Mouse (Mus musculus) G1E (cell line): ENCODE data around the gene Stn1.

Source experiments
- CTCF ChIP-seq: IDR thresholded peaks from 2 replicates; pipeline ENCODE4 v1.5.1; 2012; ENCODE audit warnings: low read depth, low read length, inconsistent platforms, mixed read lengths
- GATA1 ChIP-seq: IDR thresholded peaks from 2 replicates; pipeline ENCODE4 v1.6.1; 2012; ENCODE audit warnings: borderline replicate concordance, low read length, inconsistent platforms, mixed read lengths
- TAL1 ChIP-seq: conservative IDR thresholded peaks from 2 replicates; pipeline ENCODE4 v1.6.1; 2012; ENCODE audit warnings: low read depth, low read length, inconsistent platforms, mixed read lengths

DNA sequence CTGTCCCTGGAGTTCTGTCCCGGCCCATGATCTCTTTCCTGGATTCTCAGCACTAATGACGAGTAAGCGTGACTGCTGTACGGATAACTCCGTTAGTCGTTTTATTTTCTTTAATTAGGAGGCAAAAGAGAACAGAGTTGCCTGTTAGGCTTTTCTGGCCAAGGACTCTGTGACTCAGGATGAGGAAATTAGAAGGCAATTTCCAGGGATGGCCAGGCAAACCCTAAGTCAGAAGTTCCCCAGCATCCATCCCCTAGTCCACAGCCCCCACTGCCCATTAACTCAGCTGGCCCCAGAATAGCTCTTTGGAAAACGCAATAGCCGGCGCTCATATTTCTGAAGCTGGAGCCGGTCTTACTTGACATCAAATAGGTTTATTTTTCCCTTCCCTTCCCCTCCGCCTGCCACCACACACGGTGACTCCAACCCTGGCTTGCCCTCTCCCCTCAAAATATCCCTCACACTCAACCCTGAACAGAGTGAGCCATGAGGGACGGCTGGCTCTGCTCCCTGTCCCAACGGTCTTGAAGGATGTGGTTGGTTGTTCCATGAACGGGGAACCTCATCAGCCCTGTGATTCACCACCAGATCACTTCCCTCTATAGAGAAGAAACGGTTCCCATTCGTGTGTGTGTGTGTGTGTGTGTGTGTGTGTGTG, 78.7 kb downstream of the Stn1 start:
- no peak for TF ChIP-seq GATA1
- no peak for TF ChIP-seq CTCF
- no peak for TF ChIP-seq TAL1
